Mouse (Mus musculus) neural tube, embryonic 15.5 days (tissue): Measurements from ENCODE around the gene Gm525. TPM values are rescaled to one million over a fixed set of nuclear protein-coding genes. Genes with fewer than 3 reads are reported as not detected.

ENCODE experiments used
- ATAC-seq: fragments of 200-750 bp; cut with Nextera tagmentation; 2 replicates; pipeline ENCODE4 v1.8.0; 2017; ENCODE audit warnings: mild to moderate bottlenecking, moderate TSS enrichment, moderate library complexity; ENCODE audit not compliant: low FRiP score
- H3K27ac ChIP-seq: fragments of 300-500 bp; sonication (generic); replicated peaks from 2 replicates; pipeline ENCODE4 v1.5.1; 2015; ENCODE audit warnings: mild to moderate bottlenecking, inconsistent platforms
- H3K27me3 ChIP-seq: fragments of 300-500 bp; sonication (generic); replicated peaks from 2 replicates; pipeline ENCODE4 v1.6.1; 2015; ENCODE audit warnings: inconsistent platforms
- H3K36me3 ChIP-seq: fragments of 300-500 bp; sonication (generic); 2 replicates; pipeline ENCODE4 v1.6.1; 2015; ENCODE audit warnings: inconsistent platforms
- H3K4me1 ChIP-seq: fragments of 300-500 bp; sonication (generic); 2 replicates; pipeline ENCODE4 v1.6.1; 2015; ENCODE audit warnings: inconsistent platforms
- H3K4me2 ChIP-seq: fragments of 300-500 bp; sonication (generic); 2 replicates; pipeline ENCODE4 v1.6.1; 2015; ENCODE audit warnings: inconsistent platforms, mild to moderate bottlenecking, moderate library complexity
- H3K4me3 ChIP-seq: fragments of 300-500 bp; sonication (generic); replicated peaks from 2 replicates; pipeline ENCODE4 v1.5.1; 2015; ENCODE audit warnings: mild to moderate bottlenecking, inconsistent platforms
- H3K9ac ChIP-seq: fragments of 300-500 bp; sonication (generic); replicated peaks from 2 replicates; pipeline ENCODE4 v1.6.1; 2015; ENCODE audit warnings: mild to moderate bottlenecking, inconsistent platforms
- H3K9me3 ChIP-seq: fragments of 300-500 bp; sonication (generic); replicated peaks from 2 replicates; pipeline ENCODE4 v1.6.1; 2016; ENCODE audit warnings: inconsistent platforms
- WGBS: fragments of 180-500 bp; shearing (Covaris S2); methylation state at CpG from one replicate; pipeline ENCODE4 v1.1.7; 2015; ENCODE audit warnings: mixed read lengths; 5-methylcytosine and 5-hydroxymethylcytosine counted together
- polyA plus RNA-seq: library from polyadenylated mRNA; unstranded; fragments of >200 nt; fragmentation: Nextera tagmentation; extraction: Ambion mirVana; gene quantifications from 2 replicates; pipeline ENCODE4 v1.2.1, GENCODE M21; 2015

The Gm525 gene
- polyA plus RNA-seq, 1 experiment from 2014 or later: not detected

DNA sequence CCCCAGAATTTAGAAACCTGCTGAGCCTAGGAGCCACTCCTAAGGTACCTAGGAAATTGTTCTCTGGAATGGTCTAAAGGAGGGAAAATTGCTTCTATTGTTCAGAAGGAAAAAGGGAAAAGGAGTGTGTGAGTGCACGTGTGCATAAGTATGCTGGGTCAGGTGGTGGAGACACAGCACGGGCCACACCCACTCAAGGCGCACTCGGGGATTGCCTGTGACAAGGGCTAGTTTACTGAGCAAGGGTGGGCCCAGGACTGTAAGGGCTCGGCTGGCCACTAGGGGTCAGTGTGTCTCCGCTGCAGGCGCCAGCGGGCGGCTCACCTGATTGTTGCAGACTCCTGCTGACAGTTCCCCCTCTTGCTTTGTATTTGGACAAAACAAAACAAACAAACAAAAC lies 26.8 kb downstream of the Gm525 start:
- Histone ChIP-seq H3K4me2 (peak overlapping the region; percentile 61), H3K4me1 (peaks cover 12% of the 10 kb centered on the region), H3K36me3 (no peaks in the 10 kb centered on the region), H3K4me3 (peak overlapping the region; percentile 31), H3K9me3 (no peaks in the 10 kb centered on the region), H3K27ac (no peak overlapping the region), H3K9ac (peak overlapping the region; percentile 26; the same call in 1 of the 2 replicates), H3K27me3 (no peaks in the 10 kb centered on the region)
- 4% methylated on average over 9 of the region's 9 CpGs for WGBS
- ATAC-seq: peak; percentile 74

DNA sequence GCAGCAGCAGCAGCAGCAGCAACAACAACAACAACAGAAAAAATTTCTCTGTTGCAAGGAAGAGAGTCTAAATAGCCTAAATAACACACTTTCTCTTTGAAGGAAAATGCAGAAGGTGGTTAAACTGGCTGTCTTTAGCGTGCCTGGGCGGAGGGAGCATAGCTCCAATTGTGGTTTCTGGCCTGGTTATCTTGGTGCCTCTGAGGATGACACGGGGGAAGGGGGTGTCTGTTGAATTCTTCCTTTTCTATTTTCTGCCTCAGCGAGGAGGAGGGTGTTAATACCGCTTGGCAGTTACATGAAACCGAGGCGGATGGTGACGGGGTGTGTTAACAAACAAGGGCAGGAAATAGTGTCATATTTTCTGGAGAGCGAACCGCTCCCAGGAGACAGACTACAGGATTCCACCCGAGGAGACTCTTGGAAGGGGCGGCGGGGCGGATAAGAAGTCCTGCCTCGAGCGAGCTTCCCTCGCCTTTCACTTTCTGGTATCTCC lies 27.2 kb downstream of the Gm525 start:
- ATAC-seq: no peak
- Histone ChIP-seq H3K9me3 (no peaks in the 10 kb centered on the region), H3K4me1 (peaks cover 12% of the 10 kb centered on the region), H3K9ac (peak overlapping the region; percentile 26; the same call in 1 of the 2 replicates), H3K4me3 (peak overlapping the region; percentile 31), H3K36me3 (no peaks in the 10 kb centered on the region), H3K27me3 (no peaks in the 10 kb centered on the region), H3K27ac (no peak overlapping the region; the same call in 1 of the 2 replicates), H3K4me2 (peak overlapping the region; percentile 61)
- 23% methylated on average over 17 of the region's 17 CpGs for WGBS

DNA sequence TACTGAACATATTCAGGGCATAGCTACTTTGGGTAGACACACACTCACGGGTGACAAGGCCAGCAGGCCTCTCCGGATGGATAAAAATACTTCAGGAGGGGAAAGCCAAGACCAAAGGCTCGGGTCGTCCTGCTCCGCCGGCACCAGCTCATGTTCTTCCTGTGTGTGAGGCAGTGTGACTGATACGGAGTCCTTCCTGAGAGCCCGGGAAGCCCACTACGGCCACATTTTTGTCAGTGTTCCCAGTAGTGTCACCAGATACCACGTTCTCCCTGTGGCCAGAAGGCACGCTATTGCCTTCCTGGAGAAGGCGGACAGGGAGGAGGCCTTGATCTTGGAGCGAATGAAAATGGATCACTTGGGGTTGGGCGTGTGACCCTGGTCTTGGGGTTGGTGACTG lies 29.5 kb downstream of the Gm525 start:
- peaks cover 12% of the 10 kb centered on the region for H3K4me1 ChIP-seq
- no peaks in the 10 kb centered on the region for H3K36me3 ChIP-seq
- H3K27ac ChIP-seq: no peak overlapping the region
- WGBS: 91% methylated on average over 14 of the region's 14 CpGs
- H3K9ac ChIP-seq: no peak overlapping the region
- no peak for ATAC-seq
- H3K9me3 ChIP-seq: no peaks in the 10 kb centered on the region
- H3K4me2 ChIP-seq: no peak overlapping the region
- no peaks in the 10 kb centered on the region for H3K27me3 ChIP-seq
- H3K4me3 ChIP-seq: no peak overlapping the region

DNA sequence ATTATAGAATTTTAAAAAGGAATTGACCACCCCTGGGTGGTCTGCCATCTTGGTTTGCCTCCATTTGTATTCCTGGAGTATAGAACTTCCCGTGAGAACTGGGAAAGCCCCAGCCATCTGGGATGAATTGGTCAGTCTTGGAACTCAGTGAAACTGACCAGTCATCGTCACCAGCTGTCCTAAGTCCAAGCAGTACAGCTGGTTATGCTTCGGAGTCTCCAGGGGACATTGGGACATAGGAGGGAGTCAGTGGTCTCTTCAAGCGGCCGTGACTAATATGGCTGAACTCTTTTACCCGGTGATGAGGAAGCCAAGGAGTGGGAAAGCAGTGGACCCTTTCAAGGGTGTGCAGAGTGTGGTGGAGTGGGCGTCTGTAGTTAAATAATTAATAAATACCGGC lies 31.6 kb downstream of the Gm525 start:
- 95% methylated on average over 8 of the region's 8 CpGs for WGBS
- Histone ChIP-seq H3K36me3 (no peaks in the 10 kb centered on the region), H3K4me2 (no peak overlapping the region), H3K4me1 (peaks cover 12% of the 10 kb centered on the region), H3K9me3 (no peaks in the 10 kb centered on the region), H3K27ac (no peak overlapping the region), H3K9ac (no peak overlapping the region), H3K4me3 (no peak overlapping the region), H3K27me3 (no peaks in the 10 kb centered on the region)
- ATAC-seq: no peak

DNA sequence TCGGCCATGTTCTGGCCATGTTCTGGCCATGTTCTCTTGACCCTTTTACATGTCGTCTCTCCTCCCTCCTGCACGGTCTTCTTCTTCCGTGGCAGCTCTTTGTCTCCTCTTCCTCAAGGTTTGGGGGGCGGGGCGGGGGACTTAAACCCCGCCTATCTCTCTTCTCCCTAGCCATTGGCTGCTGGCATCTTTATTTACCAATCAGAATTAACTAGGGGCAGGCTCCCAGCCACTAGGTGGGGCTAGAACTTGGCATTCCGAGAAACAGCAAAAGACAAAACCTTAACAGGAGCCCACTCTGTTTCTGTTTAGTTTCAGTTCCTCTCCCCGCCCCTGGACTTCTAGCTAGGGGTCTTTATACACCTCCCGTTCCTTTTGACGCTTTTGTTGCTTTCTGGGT lies 32.2 kb downstream of the Gm525 start:
- no peak for ATAC-seq
- 83% methylated on average over 11 of the region's 11 CpGs for WGBS

DNA sequence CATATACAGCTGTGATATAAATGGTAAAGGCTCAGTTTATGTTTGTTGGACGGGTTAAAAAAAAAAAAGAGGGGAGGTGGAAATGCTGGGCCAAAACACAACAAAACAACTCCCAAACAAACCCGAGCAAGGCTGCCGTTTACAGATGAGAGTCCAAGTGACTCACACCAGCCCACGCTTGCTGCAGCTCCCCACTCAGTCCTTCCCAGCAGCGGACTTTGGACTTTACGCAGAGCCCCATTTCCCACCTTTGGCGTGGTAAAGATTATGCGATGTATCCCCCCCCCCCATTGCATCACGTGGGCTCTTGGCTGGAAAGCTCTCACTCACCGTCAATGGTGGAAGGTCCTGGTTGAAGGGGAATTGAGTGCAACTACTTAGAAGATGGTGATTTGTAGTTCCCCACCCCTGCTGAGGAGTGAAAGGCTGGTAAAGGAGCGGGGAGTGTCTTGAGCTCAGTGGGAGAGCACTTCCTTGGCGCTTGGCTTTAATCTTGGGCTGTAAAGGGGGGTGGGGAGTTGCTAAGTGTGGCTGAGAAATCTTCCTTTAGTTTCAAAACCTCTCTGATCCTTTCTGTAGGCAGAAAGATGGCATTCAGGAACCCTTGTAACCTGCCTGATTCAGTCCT lies 33.7 kb downstream of the Gm525 start:
- no peaks in the 10 kb centered on the region for H3K4me1 ChIP-seq
- no peak overlapping the region for H3K4me3 ChIP-seq
- H3K36me3 ChIP-seq: no peaks in the 10 kb centered on the region
- no peak overlapping the region for H3K9ac ChIP-seq
- H3K9me3 ChIP-seq: no peaks in the 10 kb centered on the region
- 14% methylated on average over 12 of the region's 12 CpGs for WGBS
- H3K4me2 ChIP-seq: no peak overlapping the region
- H3K27ac ChIP-seq: no peak overlapping the region
- ATAC-seq: no peak
- H3K27me3 ChIP-seq: no peaks in the 10 kb centered on the region

More for the DNA sequence above, 32.2 kb downstream of the Gm525 start:
- Histone ChIP-seq H3K27me3 (no peaks in the 10 kb centered on the region), H3K36me3 (no peaks in the 10 kb centered on the region), H3K4me1 (peaks cover 6% of the 10 kb centered on the region), H3K4me3 (no peak overlapping the region), H3K9ac (no peak overlapping the region), H3K9me3 (no peaks in the 10 kb centered on the region), H3K4me2 (no peak overlapping the region), H3K27ac (no peak overlapping the region)

DNA sequence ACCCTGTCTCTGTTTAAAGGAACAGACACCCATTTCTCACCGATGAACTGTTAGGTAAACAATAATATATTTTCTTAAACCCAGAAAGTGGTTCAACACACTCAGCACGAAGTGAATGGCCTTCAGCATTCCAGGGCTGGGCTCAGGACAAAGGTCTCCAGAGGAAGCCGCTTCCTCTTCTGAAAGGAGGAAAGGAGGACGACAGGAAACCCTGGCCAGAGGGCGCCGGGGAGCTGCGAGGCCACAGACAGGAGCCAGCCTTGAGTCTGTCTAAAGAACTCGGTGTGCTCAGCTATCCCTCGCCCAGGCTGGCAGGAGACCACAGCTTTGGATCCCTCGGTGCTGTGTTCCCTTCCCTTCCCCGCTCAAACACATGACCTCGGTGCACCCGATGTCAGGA lies 50.8 kb downstream of the Gm525 start:
- no peaks in the 10 kb centered on the region for H3K9me3 ChIP-seq
- ATAC-seq: no peak
- H3K4me1 ChIP-seq: no peaks in the 10 kb centered on the region
- 28% methylated on average over 13 of the region's 13 CpGs for WGBS
- no peaks in the 10 kb centered on the region for H3K27me3 ChIP-seq
- H3K9ac ChIP-seq: no peak overlapping the region
- H3K36me3 ChIP-seq: no peaks in the 10 kb centered on the region
- H3K27ac ChIP-seq: no peak overlapping the region
- H3K4me3 ChIP-seq: no peak overlapping the region
- no peak overlapping the region for H3K4me2 ChIP-seq

DNA sequence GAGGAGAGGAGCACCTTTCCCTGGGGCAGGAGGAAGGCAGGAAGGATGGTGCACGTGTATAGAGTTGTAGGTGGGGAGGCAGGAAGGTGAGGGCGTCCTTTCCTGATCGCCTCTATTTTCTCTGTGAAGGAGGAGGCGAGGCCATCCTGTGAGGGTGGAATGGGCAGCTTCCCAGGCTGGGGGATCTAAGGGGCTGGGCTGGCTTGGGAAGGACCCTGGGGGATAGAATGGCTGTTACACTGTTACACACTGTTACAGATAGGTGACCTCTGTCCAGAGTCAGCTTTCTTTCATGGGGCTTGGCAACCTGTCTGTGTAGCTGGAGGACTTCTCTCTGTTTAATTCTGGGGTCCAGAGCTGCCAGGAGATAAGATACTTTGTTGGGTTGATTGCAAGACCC lies 57.2 kb downstream of the Gm525 start:
- no peaks in the 10 kb centered on the region for H3K9me3 ChIP-seq
- 59% methylated on average over 4 of the region's 4 CpGs for WGBS
- H3K27me3 ChIP-seq: no peaks in the 10 kb centered on the region
- H3K27ac ChIP-seq: no peak overlapping the region
- H3K4me2 ChIP-seq: no peak overlapping the region
- no peak overlapping the region for H3K4me3 ChIP-seq
- ATAC-seq: no peak
- H3K4me1 ChIP-seq: no peaks in the 10 kb centered on the region
- no peaks in the 10 kb centered on the region for H3K36me3 ChIP-seq
- H3K9ac ChIP-seq: no peak overlapping the region

DNA sequence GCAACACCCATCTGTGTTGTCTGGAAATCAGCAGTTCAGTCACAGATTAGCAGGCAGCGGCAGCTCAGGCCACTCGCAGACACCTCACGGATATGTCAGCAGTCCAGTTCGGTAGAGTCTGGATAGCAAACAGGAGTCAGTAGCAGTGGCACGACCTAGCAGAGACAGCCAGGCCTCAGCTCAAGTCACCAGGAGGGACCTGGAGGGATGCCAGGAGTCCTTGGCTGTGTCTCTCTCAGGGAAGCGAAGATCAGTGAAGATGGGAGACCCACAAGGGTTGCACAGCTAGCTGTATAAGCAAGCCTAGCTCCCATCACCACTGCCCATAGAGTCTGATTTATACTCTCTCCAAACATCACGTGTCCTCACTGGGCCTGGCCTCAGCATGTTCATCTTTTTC lies 58.8 kb downstream of the Gm525 start:
- 75% methylated on average over 7 of the region's 7 CpGs for WGBS

DNA sequence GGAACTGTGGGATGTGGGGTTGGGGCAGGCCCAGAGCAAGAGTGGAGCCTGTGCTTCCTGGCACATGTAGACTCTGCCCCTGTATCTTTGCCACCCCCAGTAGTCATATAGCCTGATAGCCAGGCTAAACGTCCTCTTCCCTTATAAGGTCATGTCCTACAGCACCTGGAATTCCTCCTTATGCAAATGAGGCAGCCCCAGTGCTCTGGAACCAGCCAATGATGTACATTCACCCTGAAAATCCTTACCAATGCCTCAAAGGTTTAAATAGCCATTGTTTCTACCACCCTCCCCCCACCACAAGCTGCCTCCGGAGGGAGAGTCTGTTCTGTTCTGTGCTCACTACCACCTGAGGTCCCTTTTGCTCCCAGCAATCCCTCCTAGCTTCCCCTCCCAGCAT lies 60.6 kb downstream of the Gm525 start:
- WGBS: 44% methylated on average over 2 of the region's 2 CpGs
- no peak overlapping the region for H3K27ac ChIP-seq
- no peak for ATAC-seq

More for the DNA sequence above, 58.8 kb downstream of the Gm525 start:
- no peaks in the 10 kb centered on the region for H3K27me3 ChIP-seq
- H3K4me3 ChIP-seq: no peak overlapping the region
- H3K36me3 ChIP-seq: no peaks in the 10 kb centered on the region
- no peak overlapping the region for H3K9ac ChIP-seq
- H3K4me2 ChIP-seq: no peak overlapping the region
- H3K4me1 ChIP-seq: no peaks in the 10 kb centered on the region
- no peak overlapping the region for H3K27ac ChIP-seq
- no peaks in the 10 kb centered on the region for H3K9me3 ChIP-seq
- ATAC-seq: no peak

DNA sequence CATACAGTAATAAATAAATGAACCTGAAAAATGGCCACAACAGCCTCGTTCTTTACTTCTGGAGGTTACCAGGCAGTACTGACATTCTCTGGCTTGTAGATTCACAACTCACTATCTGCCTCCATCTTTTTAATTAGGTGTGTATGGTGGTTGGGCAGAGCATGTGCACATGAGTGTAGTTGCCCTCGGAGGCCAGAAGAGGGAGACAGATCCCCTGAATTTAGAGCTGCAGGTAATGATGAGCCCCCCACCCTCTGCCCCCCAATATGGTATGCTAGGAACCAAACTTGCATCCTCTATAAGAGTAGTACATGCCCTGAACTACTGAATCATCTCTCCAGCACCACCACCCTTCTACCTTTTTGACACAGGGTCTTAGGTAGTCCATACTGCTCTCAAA lies 64.3 kb downstream of the Gm525 start:
- Histone ChIP-seq H3K4me2 (no peak overlapping the region), H3K27me3 (no peaks in the 10 kb centered on the region), H3K9ac (no peak overlapping the region), H3K27ac (no peak overlapping the region), H3K36me3 (no peaks in the 10 kb centered on the region), H3K4me1 (0 out of 2 replicates have a peak, but pooled peaks cover 7% of the 10 kb centered on the region), H3K9me3 (no peaks in the 10 kb centered on the region), H3K4me3 (no peak overlapping the region)
- ATAC-seq: no peak
- WGBS: 100% methylated on average over 2 of the region's 2 CpGs

More for the DNA sequence above, 60.6 kb downstream of the Gm525 start:
- Histone ChIP-seq H3K27me3 (no peaks in the 10 kb centered on the region), H3K9me3 (no peaks in the 10 kb centered on the region), H3K4me1 (no peaks in the 10 kb centered on the region), H3K4me3 (no peak overlapping the region), H3K36me3 (no peaks in the 10 kb centered on the region), H3K4me2 (no peak overlapping the region), H3K9ac (no peak overlapping the region)
